Mouse (Mus musculus) monocyte, adult 2 months (primary cell): ENCODE data around the gene Rbm17.
"Not testable (repeated sequence)": the region's sequence is repeated elsewhere in the genome, so short reads cannot be mapped to it uniquely, and the experiment has no call there.

Experiments
- DNase-seq, 2 experiments: peaks; one replicate each; pipeline ENCODE4 v3.0.0; 2022; ENCODE audit warnings: low spot score in 2 of 2, low read depth in 1 of 2

Gene Rbm17

GRCm38 (mm10) chr2:11546091-11546490, 57.9 kb downstream of the Rbm17 start:
- DNase-seq: no peak

GRCm38 (mm10) chr2:11545380-11545779, 58.6 kb downstream of the Rbm17 start:
- DNase-seq: no peak

GRCm38 (mm10) chr2:11544342-11544741, 59.6 kb downstream of the Rbm17 start:
- DNase-seq: no peak

GRCm38 (mm10) chr2:11543158-11543557, 60.8 kb downstream of the Rbm17 start:
- DNase-seq: no peak

- DNase-seq: peak in 1 of 2 experiments; percentile 51
Observed at GRCm38 (mm10) chr2:11542640-11543039, 61.3 kb downstream of the Rbm17 start.

GRCm38 (mm10) chr2:11542121-11542520, 61.8 kb downstream of the Rbm17 start:
- DNase-seq: no peak

GRCm38 (mm10) chr2:11541528-11541927, 62.4 kb downstream of the Rbm17 start:
- not testable (repeated sequence) for DNase-seq

GRCm38 (mm10) chr2:11535966-11536365, 68.0 kb downstream of the Rbm17 start:
- DNase-seq: no peak
